Mouse (Mus musculus) kidney, adult 2 months (tissue): ENCODE measurements around the gene C1qtnf5.

Source experiments
- CTCF ChIP-seq: fragments of 200-500 bp; conservative IDR thresholded peaks from 2 replicates; pipeline ENCODE4 v1.5.1; 2011; ENCODE audit warnings: low read depth, mild to moderate bottlenecking, control low read depth, low read length, moderate library complexity, mixed read lengths; ENCODE audit not compliant: insufficient read depth, insufficient read length
- POLR2A ChIP-seq: fragments of 200-500 bp; IDR thresholded peaks from one replicate; pipeline ENCODE4 v1.6.1; 2011; ENCODE audit warnings: low read depth, low read length, control low read depth

DNA sequence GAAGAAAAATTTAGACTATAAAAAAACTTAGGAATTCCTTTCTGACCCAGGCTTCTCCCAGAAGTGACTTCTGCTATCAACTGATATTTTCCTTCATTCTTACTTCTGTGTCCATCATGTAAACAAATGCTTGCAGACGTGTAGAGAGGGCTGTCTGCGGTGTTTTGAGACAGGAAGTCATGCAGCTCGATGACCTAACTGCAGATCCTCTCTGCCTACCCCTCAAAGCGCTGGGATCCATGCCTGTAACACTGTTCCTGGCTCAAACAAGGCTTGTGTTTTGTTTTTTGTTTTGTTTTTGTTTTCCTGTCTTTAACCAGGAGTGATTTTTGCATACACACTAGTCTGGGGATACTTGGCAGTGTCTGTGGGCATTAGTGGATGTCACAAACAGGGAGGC lies 30.8 kb downstream of the C1qtnf5 start:
- TF ChIP-seq CTCF (no peak), POLR2A (no peak)
